Mouse (Mus musculus): ENCODE measurements at regions not wholly inside any gene's neighbourhood (a gene's known extent, or its start where the extent isn't known, plus 50 kb on each side); places are given as distances from the start of the nearest gene placed in this dataset.
"Not testable (repeated sequence)": the region's sequence is repeated elsewhere in the genome, so short reads cannot be mapped to it uniquely, and the experiment has no call there.

DNA sequence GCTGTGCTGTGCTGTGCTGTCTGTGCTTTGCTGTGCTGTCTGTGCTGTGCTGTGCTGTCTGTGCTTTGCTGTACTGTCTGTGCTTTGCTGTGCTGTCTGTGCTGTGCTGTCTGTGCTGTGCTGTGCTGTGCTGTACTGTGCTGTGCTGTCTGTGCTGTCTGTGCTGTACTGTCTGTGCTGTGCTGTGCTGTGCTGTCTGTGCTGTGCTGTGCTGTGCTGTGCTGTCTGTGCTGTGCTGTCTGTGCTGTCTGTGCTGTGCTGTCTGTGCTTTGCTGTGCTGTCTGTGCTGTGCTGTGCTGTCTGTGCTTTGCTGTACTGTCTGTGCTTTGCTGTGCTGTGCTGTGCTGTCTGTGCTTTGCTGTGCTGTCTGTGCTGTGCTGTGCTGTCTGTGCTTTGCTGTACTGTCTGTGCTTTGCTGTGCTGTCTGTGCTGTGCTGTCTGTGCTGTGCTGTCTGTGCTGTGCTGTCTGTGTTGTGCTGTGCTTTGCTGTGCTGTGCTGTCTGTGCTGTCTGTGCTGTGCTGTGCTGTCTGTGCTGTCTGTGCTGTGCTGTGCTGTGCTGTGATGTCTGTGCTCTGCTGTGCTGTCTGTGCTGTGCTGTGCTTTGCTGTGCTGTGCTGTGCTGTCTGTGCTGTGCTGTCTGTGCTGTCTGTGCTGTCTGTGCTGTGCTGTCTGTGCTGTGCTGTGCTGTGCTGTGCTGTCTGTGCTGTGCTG, 197.5 kb downstream of the Tcp10c start:
- DNase-seq, result not testable (repeated sequence)

DNA sequence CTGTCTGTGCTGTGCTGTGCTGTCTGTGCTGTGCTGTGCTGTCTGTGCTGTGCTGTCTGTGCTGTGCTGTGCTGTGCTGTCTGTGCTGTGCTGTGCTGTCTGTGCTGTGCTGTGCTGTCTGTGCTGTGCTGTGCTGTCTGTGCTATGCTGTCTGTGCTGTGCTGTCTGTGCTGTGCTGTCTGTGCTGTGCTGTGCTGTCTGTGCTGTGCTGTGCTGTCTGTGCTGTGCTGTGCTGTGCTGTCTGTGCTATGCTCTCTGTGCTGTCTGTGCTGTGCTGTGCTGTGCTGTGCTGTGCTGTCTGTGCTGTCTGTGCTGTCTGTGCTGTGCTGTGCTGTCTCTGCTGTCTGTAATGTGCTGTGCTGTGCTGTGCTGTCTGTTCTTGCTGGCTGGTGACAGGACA, 198.5 kb downstream of the Tcp10c start:
- not testable (repeated sequence) for DNase-seq

DNA sequence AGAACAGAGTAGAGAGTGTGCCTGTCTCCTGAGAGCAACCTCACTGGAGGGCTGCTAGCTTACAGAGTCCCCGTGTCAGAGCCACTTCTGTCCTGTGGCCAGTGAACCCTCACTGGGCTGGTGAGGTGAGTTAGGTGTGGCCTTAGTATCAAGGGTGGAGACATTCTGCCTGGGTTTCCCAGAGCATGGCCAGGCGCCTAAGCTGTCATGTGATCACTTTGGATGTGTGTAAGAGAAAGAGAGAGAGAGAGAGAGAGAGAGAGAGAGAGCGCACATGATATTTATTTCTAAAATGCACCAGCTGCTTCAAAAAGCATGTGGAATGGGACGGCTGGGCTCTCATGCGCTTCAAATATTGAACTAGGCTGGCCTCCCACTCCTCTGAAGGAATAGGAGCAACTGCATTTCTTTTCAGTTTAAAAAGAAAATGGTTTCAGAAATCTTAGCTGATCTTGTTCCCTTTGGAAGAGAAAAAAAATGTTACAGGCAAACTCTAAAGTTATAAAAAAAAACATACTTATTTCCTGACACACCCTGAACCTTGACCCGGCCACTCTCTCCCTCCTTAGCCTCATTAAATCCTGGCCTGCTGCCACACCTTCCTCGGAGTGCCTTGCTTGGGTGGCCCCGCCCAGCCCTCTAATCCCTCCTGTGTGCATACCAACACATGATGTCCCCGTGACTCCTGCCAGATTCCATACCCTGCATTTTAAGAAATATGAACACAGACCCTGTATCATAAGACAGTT, 201.1 kb downstream of the Tcp10c start:
- peak in 1 of 2 experiments; percentile 46 for DNase-seq

DNA sequence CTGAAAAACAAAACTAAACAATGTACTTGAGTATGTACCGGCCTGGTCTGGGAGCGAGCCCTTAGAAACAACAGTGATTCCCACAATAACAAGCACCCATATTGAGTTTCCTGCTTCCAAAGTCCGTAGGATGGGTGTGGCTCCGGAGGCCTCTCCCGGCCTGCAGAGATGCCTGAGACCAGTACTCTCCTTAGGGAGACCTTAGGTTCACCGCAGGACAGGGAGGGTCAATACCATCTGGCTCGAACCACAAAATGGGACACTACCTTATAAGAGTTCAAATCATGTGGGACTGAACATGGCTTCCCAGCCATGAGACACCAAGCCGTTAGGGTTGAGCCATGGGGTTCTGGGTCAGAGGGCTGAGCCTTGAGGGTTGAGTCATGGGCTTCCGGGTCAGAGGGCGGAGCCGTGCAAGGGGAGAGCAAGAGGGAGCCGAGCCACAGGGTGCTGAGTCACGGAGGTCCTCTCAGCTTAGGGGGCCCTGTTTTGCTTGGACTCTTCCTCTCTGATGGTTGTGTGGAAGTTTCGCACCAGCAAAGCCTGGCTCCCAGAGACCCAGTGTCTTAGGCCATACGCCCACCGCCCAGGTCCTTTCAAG, 201.8 kb downstream of the Tcp10c start:
- not testable (repeated sequence) for DNase-seq

DNA sequence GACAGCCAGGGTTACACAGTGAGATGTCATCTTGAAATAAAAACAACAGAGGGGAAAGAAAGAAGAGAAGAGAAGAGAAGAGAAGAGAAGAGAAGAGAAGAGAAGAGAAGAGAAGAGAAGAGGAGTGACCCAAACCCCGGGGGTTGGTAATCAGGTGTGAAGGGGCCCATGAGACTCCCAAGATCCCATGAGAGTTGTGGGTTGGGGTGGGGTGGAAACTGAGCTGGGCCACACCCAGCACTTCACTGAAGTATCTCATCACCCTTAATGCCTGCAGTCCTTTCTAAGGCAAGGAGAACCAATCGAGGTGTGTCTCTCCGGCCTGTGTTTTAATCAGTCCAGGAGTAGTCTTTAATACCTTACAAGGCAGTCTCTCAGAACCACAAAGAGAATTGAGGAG, 201.5 kb upstream of the Afdn start:
- DNase-seq, result no peak

DNA sequence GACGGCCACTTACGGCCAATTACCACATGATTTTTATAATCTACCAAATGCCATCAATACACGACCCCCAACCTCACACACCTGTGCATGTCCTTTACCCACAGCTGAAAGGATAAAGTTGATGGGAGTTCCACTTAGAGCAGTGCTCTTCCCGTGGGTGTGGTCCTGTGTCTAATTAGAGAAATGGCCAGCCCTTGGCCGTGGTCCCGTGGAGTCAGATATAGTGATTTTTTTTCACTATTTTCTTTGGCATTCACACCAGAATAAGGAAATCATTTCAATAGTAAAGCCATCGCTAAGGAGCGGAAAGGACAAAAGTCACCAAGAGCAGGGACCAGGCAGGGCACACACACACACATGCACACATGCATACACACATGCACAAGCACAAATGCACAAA, 199.0 kb upstream of the Afdn start:
- DNase-seq, result no peak

DNA sequence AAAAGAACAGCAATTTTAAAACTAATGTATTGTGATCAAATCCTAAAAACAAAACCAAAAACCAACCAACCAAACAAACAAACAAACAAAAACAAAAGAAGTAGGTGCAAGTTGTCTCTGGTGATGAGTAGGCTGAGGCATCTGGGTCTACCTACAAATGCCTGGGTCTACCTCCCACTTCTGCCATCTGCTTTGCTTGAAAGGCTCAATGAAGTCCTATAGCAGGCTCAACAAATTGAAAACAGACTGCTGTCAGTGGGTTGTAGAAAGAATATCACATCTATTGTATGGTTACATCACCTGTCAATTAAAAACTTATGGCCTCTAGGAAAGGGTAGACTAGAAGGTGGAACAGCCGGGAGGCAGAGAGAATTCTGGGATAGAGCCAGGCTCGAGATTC, 197.4 kb upstream of the Afdn start:
- no peak for DNase-seq

DNA sequence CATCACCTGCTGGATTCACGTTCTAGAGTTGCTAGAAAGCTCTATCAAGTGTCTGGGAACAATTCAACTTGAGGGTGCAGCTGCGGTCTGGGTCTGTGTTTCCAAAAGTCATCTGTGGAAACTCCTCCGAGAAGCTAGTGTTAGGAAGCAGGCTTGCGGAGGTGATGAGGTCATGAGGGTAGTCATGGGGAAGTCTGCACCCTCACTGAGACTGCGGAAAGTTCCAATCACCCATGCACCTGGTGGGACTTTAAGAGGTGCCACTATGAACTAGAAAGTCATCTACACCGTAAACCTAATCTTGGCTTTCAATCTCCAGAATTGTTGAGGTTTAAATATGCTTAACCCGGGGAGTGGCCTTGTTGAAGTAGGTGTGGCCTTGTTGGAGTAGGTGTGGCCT, 195.5 kb upstream of the Afdn start:
- no peak for DNase-seq

DNA sequence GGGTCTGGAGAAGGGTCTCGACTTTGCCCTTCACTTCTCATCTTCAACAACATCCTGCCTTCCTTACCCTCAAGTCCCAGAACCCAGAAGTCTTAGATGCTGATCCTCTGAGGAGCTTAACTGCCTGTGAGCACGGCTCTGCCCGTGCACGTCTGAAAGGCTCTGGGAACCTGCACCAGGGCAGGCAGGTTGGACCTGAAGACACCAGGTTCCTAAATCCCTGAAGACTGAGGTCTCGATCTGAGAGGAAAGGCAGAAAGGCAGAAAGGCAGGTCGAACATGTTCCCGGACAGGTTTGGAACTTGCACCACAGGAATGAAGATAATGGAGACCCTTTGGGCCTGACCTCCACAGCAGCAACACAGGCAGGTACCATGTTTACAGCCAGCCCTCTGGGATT, 193.7 kb upstream of the Afdn start:
- DNase-seq, result no peak

DNA sequence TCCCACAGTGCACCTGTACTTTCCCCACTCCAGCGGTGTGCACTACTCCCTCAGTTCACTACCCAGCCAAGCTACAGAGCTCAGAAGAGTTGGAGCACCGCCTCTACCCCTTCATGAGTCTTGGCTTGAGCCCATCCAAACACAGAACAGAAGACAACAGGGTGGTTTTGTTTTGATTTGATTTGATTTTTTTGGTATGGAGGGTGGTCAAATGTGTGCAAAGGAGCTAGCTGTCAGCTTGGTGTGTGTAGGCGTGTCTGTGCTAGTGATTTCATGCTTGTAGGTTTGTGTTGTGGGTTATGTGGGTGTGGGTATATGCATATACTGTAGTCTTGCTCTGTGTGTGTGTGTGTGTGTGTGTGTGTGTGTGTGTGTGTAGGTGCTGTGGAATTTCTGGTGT, 193.2 kb upstream of the Afdn start:
- no peak for DNase-seq

DNA sequence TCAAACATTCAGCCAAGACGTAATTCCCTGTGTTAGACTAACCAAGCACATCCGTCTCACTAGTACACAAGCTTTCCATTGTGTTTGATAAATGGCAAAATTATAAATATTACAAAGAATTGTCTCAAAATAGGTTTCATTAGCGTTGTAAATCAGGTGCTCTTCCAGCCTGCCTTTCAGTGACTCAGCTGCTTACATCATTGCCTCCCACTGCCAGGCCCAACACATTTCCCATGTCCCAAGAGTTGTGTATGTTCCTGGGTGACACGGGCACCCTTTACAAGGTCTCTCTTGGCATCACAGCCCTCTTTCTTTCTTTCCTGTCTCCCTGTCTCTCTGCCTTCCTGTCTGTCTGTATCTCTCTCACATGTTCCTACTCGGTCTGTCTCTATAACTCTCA, 189.5 kb upstream of the Afdn start:
- DNase-seq, result no peak

DNA sequence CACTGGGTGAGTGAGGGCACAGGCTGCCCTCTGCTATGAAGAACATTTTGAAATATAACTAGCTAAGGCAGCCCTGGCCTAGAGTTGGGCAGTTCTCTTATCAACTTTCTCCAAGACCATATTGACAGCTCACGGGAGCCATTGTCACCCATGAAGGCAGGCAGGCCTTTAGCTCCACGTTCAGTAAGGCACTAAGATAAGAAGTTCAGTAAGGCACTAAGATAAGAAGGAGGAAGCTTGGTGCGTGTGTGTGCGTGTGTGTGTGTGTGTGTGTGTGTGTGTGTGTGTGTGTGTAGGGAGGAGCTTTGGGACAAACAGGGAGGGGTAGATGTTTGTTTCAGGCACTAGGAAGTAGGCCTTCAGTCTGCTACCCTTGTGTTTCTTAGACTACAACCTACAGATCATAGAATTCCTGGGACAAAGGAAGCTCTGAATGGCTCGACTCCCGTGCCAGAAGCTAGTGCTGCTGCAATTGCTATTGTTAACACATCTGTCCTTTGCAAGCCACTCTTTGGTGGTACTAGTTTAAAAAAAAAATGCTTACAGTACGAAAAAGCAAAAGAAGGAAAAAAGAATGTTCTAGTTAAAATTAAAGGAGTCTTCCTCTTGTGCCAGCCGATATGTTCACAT, 188.0 kb upstream of the Afdn start:
- no peak for DNase-seq

DNA sequence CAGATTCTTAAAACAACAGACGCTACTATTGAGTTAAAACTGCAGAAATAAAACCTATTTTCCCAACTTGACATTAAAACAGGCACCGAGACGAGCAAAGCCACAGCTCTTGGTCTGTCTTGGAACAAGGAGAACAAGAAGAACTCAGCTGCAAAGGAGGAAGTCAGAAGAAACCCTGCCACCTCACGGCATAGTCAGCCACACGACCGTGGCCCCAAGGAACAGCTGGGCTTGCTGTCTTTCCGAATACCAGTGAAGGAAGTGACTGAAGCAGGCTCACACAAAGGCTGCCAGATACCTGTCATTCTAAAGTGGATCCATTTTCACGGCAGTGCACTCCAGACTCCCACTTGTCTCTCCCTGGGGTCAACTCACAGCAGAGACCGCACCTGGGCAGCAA, 187.3 kb upstream of the Afdn start:
- DNase-seq, result no peak

DNA sequence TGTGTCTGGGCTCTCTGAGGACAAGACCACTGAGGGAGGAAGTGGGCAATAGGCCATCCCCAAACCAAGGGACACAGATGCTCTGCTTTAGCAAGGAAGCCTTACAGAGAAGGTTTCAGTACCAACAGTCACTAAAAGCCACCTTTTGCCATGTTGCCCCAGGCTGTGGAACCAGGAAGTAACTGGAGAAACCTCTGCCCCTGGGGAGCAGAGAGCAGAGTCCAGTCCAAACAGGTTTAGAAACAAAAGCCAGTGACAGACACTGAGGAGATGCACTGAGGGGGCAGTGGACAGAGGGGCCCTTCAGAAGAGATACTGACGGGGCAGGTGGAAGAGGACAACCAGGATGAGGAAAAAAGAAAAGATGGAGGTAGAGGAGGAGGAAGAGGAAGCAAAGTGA, 186.2 kb upstream of the Afdn start:
- DNase-seq, result no peak

DNA sequence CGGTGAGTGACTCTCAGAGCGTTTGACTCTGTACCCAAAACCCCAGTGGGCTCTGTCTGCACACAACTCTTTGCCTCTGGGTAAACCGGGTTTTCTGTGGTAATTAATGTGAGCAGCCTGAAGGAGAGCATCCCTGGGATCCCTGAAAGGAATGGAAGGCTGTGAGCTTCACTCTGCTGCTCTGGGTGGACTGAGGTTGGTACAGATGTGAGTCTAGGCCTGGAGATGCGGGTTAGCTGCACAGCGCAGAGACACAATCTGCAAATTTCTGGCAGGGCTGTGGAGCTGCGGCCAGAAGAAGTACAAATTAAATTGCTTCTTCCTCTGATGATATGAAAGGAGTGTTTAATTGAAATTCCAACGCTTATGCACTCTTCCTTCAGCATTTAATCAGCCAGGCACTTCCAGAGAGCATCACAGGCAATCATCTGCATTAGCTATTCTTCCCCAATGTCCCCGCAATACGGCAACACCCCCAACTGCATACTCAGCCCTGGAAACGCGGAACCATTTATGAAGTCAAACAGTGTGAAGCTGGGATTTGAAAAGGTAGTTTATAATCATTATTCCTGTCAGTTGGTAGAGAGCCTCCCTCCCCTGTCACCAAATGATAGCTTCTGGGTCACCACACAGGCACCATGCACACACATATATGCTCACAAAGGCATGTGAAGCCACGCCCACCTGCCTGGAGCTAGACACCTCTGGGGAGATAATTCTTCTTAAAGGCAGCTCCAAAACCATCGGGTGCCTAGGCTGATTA, 185.5 kb upstream of the Afdn start:
- DNase-seq, result no peak

DNA sequence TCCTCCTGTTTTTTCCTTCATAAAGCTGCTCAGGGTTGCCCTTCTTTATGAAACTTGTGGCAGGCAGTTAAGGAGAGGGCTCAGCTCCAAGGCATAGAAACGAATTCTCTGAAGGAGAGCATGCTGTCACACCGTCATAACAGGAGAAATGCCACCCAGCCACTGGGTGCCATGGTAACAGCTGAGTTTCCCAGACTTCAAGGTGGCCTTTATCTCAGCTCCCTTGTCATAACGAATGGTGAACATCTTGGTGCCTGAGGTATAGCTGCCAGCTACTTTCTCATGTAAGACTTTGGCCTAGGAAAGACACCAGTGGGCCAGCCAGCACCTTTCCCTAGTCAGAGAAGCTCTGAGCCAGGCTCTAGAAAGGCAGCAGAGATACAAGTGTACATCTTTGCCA, 182.5 kb upstream of the Afdn start:
- DNase-seq, result no peak

DNA sequence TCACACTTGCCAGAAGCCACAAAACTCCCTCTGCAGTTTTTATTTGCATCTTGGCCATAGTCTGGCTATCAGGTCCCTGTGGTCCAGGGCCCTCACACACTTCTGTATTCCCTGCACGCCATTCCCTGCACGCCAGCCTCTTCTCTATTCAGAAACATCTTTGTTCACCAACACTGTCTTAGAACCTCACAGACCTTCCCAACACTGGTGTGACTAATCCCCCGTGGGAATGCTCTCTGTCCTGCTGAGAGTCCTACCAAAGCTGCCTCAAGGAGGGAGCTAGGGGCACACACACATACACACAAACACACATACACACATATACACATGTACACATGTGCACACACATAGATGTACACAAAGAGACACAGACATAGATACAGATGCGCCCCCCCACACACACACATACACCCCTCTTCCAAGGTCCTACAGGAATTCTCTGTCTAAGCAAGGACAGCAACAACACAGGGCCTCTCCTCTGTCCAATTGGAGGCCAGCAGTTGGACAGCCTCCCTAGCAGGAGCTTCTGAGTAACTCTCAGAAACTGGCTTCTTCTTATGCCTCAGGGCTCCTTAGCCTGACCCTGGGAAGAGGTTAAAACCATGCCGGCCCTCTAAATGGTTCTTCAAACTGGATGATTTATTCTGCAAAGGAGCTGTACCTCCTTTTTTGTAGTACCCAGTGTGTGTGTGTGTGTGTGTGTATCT, 179.0 kb upstream of the Afdn start:
- DNase-seq, result no peak

DNA sequence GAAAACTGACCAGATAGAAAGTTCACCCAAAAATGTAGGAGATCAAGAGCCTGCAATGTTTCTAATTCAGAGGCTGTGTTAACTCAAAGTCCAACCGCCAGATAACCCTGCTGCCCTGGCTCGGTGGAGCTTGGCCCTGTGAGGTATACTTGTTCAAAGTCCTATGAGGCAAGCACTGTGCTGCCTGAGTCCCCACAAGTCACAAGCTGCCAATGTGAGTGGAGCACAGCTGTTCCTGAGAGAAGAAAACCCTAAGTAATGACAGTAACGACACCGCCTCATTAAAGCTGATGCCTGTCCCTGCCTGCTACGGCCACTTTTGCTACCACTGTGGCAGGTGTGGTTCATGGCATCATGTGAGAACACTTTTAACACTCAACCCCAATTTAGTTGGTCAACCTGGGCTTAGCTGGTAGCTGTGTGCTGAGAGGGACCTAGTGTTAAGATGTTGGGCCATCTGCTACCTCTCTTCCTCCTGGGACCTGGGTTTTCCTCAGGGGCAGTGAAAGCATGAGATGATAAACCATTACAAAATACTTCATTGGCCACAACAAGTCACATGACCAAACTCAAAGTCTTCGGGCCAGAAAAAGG, 178.2 kb upstream of the Afdn start:
- no peak for DNase-seq

DNA sequence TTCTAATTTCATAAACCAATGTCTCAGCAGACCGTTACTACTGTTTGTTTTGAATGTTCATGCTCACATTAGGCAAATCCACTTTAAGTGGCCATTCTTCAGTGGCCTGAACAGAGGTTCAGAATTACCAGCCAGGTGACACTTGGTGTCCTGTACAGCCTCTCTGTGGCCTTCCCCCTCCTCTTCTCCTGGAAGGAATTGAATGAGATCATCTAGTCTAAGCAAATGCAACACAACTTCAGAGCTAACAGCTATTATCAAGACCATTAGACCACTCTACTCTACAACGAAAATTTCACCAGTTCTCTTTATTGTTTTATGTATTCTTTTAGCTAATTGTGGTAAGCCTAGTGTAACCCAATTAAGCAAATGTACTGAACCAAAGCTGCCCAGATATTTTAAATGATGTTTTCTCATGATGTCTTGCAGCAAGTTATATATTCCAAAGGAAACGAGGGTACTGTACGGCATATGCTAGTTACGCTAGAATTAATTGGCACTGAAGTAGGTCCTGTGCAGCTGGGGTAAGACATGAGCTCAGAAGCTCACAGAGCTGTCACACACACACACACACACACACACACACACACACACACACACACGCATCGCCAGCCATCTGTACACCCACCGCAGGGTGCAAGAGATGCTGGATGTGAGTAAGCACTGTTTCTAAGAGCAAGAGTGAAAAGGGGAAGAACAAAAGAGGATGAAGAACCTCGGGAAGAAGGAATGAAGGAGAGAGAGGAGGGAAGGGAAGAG, 176.7 kb upstream of the Afdn start:
- peak; percentile 86 to 89 for DNase-seq

DNA sequence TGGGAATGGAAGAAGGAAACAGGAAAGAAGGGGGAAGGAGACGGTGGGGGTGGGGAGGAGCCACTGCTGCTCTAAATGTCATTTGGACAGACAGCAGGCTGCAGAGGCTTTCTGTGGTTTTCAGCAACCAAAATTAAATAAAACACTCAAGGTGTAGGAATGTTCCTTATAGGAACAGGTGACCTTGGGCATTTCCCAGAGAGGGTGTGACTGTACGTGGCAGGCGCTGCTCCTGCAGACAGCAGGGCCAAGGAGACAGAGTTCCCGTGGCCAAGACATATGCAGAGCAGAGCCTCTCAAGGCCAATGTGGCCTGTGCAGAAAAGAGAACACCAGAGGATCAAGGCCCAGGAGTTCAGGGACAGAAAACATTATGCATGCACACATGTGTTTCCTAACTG, 175.9 kb upstream of the Afdn start:
- peak; percentile 48 to 60 for DNase-seq

DNA sequence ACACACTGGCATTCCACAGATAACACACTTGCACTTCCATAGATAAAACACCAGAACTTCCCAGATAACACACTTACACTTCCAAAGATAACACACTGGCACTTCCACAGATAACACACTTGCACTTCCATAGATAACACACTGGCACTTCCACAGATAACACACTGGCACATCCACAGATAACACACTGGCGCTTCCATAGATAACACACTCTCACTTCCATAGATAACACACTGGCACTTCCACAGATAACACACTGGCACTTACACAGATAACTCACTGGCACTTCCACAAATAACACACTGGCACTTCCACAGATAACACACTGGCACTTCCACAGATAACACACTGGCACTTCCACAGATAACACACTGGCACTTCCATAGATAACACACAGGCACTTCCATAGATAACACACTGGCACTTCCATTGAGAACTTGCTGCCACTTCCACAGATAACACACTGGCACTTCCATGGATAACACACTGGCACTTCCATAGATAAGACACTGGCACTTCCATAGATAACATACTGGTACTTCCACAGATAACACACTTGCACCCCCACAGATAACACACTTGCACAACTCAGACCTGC, 170.0 kb upstream of the Afdn start:
- DNase-seq, result not testable (repeated sequence)

All from cerebellum, postnatal 10 days (tissue).